Mouse (Mus musculus): ENCODE results near the gene Olfml3. TPM values are rescaled to one million over a fixed set of nuclear protein-coding genes. Genes with fewer than 3 reads are reported as not detected.

Olfml3 gene
- total and polyA plus RNA-seq, 2 experiments from 2014 or later = 6.4 to 7.9 TPM

DNA sequence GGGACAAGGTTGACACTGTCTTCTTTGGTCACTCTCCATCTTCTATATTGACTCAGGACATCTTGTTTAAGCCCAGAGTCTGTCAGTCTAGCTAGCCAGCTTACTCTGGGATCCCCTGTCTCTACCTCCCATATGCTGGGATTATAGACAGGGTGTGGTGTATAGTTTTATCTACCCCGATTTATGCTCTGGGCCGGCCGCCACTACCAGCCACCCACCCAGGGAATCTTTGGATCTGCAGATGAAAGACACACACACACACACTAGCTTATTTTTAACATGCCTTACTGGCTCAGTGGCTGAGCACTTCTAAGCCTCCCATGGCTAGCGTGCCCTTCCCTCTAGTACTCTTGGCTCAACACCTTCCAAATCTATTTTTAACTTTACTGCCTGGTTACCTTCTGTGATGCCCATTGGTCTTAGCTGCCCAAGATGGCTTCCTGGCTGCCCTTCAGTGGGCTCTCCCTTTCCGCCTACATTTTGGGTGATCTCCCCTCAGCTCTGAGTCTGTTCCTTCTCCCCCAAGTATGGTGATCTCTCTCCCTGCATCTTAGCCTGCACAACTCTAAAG is 28.2 kb downstream of the Olfml3 start:
- H3K4me1 ChIP-seq (ENCODE audit: insufficient read depth) = no peaks in the 10 kb centered on the region
- WGBS = 86% methylated on average over 5 of the region's 5 CpGs
- ATAC-seq = no peak

DNA sequence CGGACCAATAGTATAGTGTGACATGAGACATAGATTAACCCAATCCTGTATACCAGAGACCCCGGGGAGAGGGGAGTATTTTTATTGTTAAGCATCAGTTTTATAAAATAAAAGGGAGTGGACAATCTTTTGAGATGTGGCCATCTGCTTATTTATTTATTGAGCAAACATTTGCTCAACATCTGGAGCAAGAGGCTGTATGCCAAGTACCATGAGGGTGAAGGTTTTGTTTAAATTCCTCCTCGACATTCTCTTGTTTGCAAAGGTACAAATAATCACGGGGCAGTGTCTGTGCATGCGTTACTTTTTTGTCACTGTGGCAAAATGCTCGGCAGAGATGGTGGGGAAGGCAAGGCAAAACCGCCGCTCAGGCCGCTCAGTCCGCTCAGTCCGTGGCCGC is 32.4 kb downstream of the Olfml3 start:
- H3K9me3 ChIP-seq (ENCODE audit: low read length) = no peaks in the 10 kb centered on the region
- WGBS = 86% methylated on average over 12 of the region's 12 CpGs
- TF ChIP-seq CTCF (IDR thresholded peaks at IDR 0.05; ENCODE audit: low read depth) = no peak
- DNase-seq (no peak), ATAC-seq (no peak)
- no peaks in the 10 kb centered on the region for H3K36me3 ChIP-seq (ENCODE audit: insufficient read depth)
- H3K9ac ChIP-seq = no peak overlapping the region
- no peaks in the 10 kb centered on the region for H3K4me1 ChIP-seq (ENCODE audit: insufficient read depth)
- H3K27ac ChIP-seq (ENCODE audit: low read depth, low read length) = no peak overlapping the region
- H3K4me3 ChIP-seq (ENCODE audit: low read depth, low read length) = no peak overlapping the region
- H3K4me2 ChIP-seq (ENCODE audit: low read depth) = no peak overlapping the region
- H3K27me3 ChIP-seq (ENCODE audit: insufficient read depth, low read length) = no peaks in the 10 kb centered on the region

More for the DNA sequence above, 28.2 kb downstream of the Olfml3 start:
- TF ChIP-seq CTCF (IDR thresholded peaks at IDR 0.05; ENCODE audit: low read depth) = no peak
- H3K27me3 ChIP-seq (ENCODE audit: insufficient read depth, low read length) = no peaks in the 10 kb centered on the region
- H3K27ac ChIP-seq (ENCODE audit: low read depth, low read length) = no peak overlapping the region
- DNase-seq = no peak
- no peaks in the 10 kb centered on the region for H3K9me3 ChIP-seq (ENCODE audit: low read length)
- H3K9ac ChIP-seq = no peak overlapping the region
- no peak overlapping the region for H3K4me2 ChIP-seq (ENCODE audit: low read depth)
- H3K36me3 ChIP-seq (ENCODE audit: insufficient read depth) = no peaks in the 10 kb centered on the region
- H3K4me3 ChIP-seq (ENCODE audit: low read depth, low read length) = no peak overlapping the region

DNA sequence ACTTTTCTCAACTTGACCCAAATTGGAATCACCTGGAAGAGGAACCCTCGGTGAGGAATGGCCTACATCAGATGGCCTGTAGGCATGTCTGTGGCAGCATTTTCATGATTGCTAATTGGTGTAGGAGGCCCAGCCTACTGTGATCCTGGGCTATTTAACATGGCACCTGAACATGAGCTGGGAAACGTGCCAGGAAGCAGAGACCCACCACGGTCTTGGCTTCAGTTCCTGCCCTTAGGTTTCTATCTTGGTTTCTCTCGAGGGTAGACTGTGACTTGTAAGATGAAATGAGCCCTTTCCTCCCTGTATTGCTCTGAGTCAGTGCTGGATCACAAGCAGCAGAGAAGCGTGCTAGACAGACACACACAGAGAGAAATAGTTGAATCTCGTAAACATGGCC is 33.1 kb downstream of the Olfml3 start:
- no peak overlapping the region for H3K27ac ChIP-seq (ENCODE audit: low read depth, low read length)
- no peaks in the 10 kb centered on the region for H3K9me3 ChIP-seq (ENCODE audit: low read length)
- H3K27me3 ChIP-seq (ENCODE audit: insufficient read depth, low read length) = no peaks in the 10 kb centered on the region
- ATAC-seq (no peak), DNase-seq (no peak)
- 56% methylated on average over 6 of the region's 6 CpGs for WGBS
- TF ChIP-seq CTCF (IDR thresholded peaks at IDR 0.05; ENCODE audit: low read depth) = no peak
- no peak overlapping the region for H3K4me3 ChIP-seq (ENCODE audit: low read depth, low read length)
- no peaks in the 10 kb centered on the region for H3K36me3 ChIP-seq (ENCODE audit: insufficient read depth)
- H3K9ac ChIP-seq = no peak overlapping the region
- H3K4me2 ChIP-seq (ENCODE audit: low read depth) = no peak overlapping the region
- H3K4me1 ChIP-seq (ENCODE audit: insufficient read depth) = no peaks in the 10 kb centered on the region

DNA sequence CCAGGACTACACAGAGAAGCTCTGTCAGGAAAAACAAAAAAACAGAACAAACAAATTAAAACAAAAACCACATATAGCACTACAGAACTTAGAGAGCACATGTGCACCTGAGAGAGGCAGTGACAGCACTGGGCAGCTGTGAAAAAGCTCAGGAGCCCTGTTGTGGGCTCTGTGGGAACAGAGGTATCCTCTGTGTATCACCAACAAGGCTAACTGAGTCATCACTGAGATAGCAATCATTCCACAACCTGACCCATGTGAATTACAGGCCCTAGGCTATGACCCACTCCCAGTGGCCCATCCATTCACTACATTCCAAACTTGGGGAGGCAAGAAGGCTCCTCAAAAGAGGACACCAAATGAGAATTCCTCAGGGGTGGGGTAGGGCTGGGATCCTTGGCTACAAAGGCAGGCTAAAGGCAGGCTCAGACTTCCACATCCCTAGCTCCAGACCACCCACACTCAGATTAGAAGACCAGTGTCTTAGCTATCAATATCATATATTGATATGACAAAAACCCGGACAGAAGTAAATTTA is 41.3 kb downstream of the Olfml3 start:
- H3K4me1 ChIP-seq (ENCODE audit: insufficient read depth) = no peaks in the 10 kb centered on the region
- H3K4me3 ChIP-seq (ENCODE audit: low read depth, low read length) = no peak overlapping the region
- H3K27me3 ChIP-seq (ENCODE audit: insufficient read depth, low read length) = no peaks in the 10 kb centered on the region
- DNase-seq (no peak), ATAC-seq (no peak)
- H3K4me2 ChIP-seq (ENCODE audit: low read depth) = no peak overlapping the region
- no peak overlapping the region for H3K27ac ChIP-seq (ENCODE audit: low read depth, low read length)
- no peak overlapping the region for H3K9ac ChIP-seq
- 92% methylated on average over 1 of the region's 1 CpGs for WGBS
- TF ChIP-seq CTCF (IDR thresholded peaks at IDR 0.05; ENCODE audit: low read depth) = no peak
- H3K36me3 ChIP-seq (ENCODE audit: insufficient read depth) = no peaks in the 10 kb centered on the region
- no peaks in the 10 kb centered on the region for H3K9me3 ChIP-seq (ENCODE audit: low read length)

DNA sequence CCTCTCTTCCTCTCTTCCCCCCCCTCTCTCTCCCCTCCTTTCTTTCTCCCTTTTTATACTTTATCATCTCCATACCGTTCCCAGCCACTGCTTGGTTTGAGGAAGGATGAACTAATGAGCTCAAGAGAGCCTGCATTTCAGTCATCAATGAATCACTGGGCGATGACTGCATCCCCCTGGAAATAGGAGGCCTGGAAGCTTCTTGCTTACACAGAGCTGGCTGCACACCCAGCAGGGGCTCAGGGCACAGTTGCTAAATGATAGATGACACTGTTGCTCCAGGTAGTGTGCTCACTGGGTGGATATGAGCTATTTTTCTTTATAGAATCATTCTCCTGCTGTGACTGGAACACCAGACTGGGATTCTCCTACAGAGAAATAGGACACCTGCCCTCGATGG is 42.2 kb downstream of the Olfml3 start:
- H3K36me3 ChIP-seq (ENCODE audit: insufficient read depth) = no peaks in the 10 kb centered on the region
- DNase-seq = no peak

DNA sequence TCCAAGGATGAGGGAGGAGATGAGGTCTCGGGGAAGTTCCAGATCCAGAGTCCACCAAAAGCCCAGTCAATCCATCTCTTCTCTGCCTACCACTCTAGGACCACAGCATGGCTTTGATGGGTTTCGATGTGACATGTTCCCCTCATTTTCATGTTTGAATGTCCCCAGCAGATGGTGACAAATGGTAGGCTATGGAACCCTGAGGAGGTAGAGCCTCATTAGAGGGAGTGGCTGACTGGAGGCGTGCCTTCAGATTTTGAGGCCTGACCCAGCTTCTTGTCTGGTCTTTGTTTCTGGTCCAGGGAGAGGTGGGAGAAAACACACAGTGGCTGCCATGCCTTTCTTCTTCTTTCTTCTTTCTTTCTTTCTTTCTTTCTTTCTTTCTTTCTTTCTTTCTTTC is 47.3 kb downstream of the Olfml3 start:
- H3K27ac ChIP-seq (ENCODE audit: low read depth, low read length) = no peak overlapping the region
- H3K9me3 ChIP-seq (ENCODE audit: low read length) = no peaks in the 10 kb centered on the region
- H3K4me1 ChIP-seq (ENCODE audit: insufficient read depth) = no peaks in the 10 kb centered on the region
- no peak overlapping the region for H3K4me2 ChIP-seq (ENCODE audit: low read depth)
- WGBS = 84% methylated on average over 3 of the region's 3 CpGs
- ATAC-seq (no peak), DNase-seq (no peak)
- H3K36me3 ChIP-seq (ENCODE audit: insufficient read depth) = no peaks in the 10 kb centered on the region
- TF ChIP-seq CTCF (IDR thresholded peaks at IDR 0.05; ENCODE audit: low read depth) = peak; percentile 29; the same call in 1 of the 2 replicates
- no peaks in the 10 kb centered on the region for H3K27me3 ChIP-seq (ENCODE audit: insufficient read depth, low read length)
- H3K9ac ChIP-seq = no peak overlapping the region
- no peak overlapping the region for H3K4me3 ChIP-seq (ENCODE audit: low read depth, low read length)

More for the DNA sequence above, 42.2 kb downstream of the Olfml3 start:
- H3K4me3 ChIP-seq (ENCODE audit: low read depth, low read length) = no peak overlapping the region
- no peak overlapping the region for H3K4me2 ChIP-seq (ENCODE audit: low read depth)
- no peak for ATAC-seq
- no peaks in the 10 kb centered on the region for H3K9me3 ChIP-seq (ENCODE audit: low read length)
- no peak for TF ChIP-seq CTCF (IDR thresholded peaks at IDR 0.05; ENCODE audit: low read depth)
- H3K27me3 ChIP-seq (ENCODE audit: insufficient read depth, low read length) = no peaks in the 10 kb centered on the region
- no peak overlapping the region for H3K9ac ChIP-seq
- no peak overlapping the region for H3K27ac ChIP-seq (ENCODE audit: low read depth, low read length)
- 60% methylated on average over 3 of the region's 3 CpGs for WGBS
- no peaks in the 10 kb centered on the region for H3K4me1 ChIP-seq (ENCODE audit: insufficient read depth)

DNA sequence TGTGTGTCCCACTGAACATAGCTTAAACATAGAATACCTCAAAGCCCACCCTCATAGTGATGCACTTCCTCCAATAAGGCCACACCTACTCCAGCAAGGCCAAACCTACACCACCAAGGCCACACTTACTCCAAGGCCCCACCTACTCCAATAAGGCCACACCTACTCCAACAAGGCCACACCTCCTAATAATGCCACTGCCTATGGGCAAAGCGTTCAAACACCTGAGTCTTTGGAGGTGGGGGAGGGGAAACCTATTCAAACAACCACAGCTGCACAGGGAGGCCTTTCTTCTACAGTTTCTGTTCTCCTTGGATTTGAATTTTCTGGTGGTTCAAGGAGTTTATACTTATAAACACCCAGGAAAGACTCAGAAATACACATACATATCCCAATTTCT is 48.8 kb downstream of the Olfml3 start:
- no peaks in the 10 kb centered on the region for H3K36me3 ChIP-seq (ENCODE audit: insufficient read depth)
- no peak for ATAC-seq
- TF ChIP-seq CTCF (IDR thresholded peaks at IDR 0.05; ENCODE audit: low read depth) = no peak
- no peak overlapping the region for H3K9ac ChIP-seq
- H3K27ac ChIP-seq (ENCODE audit: low read depth, low read length) = no peak overlapping the region
- WGBS = 90% methylated on average over 1 of the region's 1 CpGs
- no peaks in the 10 kb centered on the region for H3K9me3 ChIP-seq (ENCODE audit: low read length)
- H3K4me2 ChIP-seq (ENCODE audit: low read depth) = no peak overlapping the region
- DNase-seq = no peak
- no peaks in the 10 kb centered on the region for H3K27me3 ChIP-seq (ENCODE audit: insufficient read depth, low read length)
- H3K4me1 ChIP-seq (ENCODE audit: insufficient read depth) = no peaks in the 10 kb centered on the region
- H3K4me3 ChIP-seq (ENCODE audit: low read depth, low read length) = no peak overlapping the region

All from forebrain, postnatal 0 days (tissue).